In the genomic region with DNA sequence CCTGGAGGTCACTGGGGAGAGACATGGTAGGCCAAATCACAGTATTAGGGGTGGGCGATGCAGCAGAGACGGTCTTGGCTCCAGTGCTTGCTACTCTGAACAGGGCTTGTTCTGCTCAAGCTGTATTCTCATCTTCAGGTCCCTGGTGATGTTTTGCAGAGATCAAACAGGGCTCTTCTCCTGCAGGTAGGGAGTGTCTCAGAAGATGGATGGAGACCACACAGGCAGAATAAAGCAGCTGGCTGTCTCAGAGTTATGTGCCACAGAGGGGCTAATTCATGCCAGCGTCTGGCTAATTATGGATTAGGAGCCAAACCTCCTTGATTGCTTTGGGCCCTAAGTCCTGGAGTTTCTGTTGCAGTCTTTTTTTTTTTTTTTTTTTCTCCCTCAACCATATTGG, we compare ENCODE assay signal across 19 mouse cellular contexts.
A peak's percentile ranks its signal among the peaks of the same experiment; 100 is the strongest.
DNase-seq lines count a peak whose midpoint lies in the region; ATAC-seq lines count a peak whose summit lies in the region.
"Had no signal": no experiment of that assay in that cellular context is flagged by ENCODE, and none has a peak within 500 bp of the region (broad histone marks: within the 10 kb centered on the region; RNA-seq: fewer than 3 reads in every experiment).

No protein-coding gene starts in this region.

- H3K4me1 ChIP-seq in hindbrain, embryonic 16.5 days (ENCODE audit: control insufficient read depth, insufficient read depth, low read depth, low read length) = no peaks in the 10 kb centered on the region
- no peaks in the 10 kb centered on the region for H3K4me1 ChIP-seq in hindbrain, embryonic 10.5 days (replicated peaks)
- H3K4me1 ChIP-seq in midbrain, embryonic 16.5 days (ENCODE audit: control insufficient read depth, insufficient read depth, low read length) = no peaks in the 10 kb centered on the region
- no peaks in the 10 kb centered on the region for H3K4me1 ChIP-seq in midbrain, embryonic 15.5 days
- peaks cover 4% of the 10 kb centered on the region for H3K4me1 ChIP-seq in neural tube, embryonic 15.5 days
- H3K4me1 ChIP-seq: embryonic facial prominence, embryonic 12.5 days; forebrain, embryonic 15.5 days; heart, embryonic 10.5 days; heart, embryonic 15.5 days; intestine, embryonic 15.5 days had no signal

- no peak for DNase-seq in hindbrain, embryonic 10.5 days (ENCODE audit: low spot score)
- DNase-seq in retina, postnatal 1 day = peak; percentile 4
- no peak for DNase-seq in heart, adult 8-10 months (ENCODE audit: low spot score)
- DNase-seq: adrenal gland, adult 2 months; adrenal gland, postnatal 25 days; cerebellum, adult 2 months; cerebellum, postnatal 25 days; gastrocnemius, postnatal 36 days; heart, adult 11 months; heart, postnatal 14 days had no signal

- H3K4me2 ChIP-seq in hindbrain, embryonic 16.5 days (ENCODE audit: low read length) = no peak overlapping the region
- no peak overlapping the region for H3K4me2 ChIP-seq in midbrain, embryonic 16.5 days (ENCODE audit: low read length)
- H3K4me2 ChIP-seq in midbrain, embryonic 15.5 days = no peak overlapping the region
- no peak overlapping the region for H3K4me2 ChIP-seq in neural tube, embryonic 15.5 days
- H3K4me2 ChIP-seq: embryonic facial prominence, embryonic 12.5 days; forebrain, embryonic 15.5 days; heart, embryonic 15.5 days; intestine, embryonic 15.5 days had no signal

- no peaks in the 10 kb centered on the region for H3K27me3 ChIP-seq in hindbrain, embryonic 16.5 days (replicated peaks; ENCODE audit: control insufficient read depth, insufficient read depth, low read length)
- no peaks in the 10 kb centered on the region for H3K27me3 ChIP-seq in hindbrain, embryonic 10.5 days (ENCODE audit: insufficient read depth, poor library complexity, severe bottlenecking)
- H3K27me3 ChIP-seq in midbrain, embryonic 16.5 days (ENCODE audit: control insufficient read depth, insufficient read depth, low read depth, low read length) = no peaks in the 10 kb centered on the region
- no peaks in the 10 kb centered on the region for H3K27me3 ChIP-seq in midbrain, embryonic 15.5 days (replicated peaks)
- no peaks in the 10 kb centered on the region for H3K27me3 ChIP-seq in neural tube, embryonic 15.5 days (replicated peaks)
- H3K27me3 ChIP-seq: embryonic facial prominence, embryonic 12.5 days; forebrain, embryonic 15.5 days; heart, embryonic 15.5 days; intestine, embryonic 15.5 days had no signal

- H3K36me3 ChIP-seq in hindbrain, embryonic 16.5 days (ENCODE audit: control insufficient read depth, insufficient read depth, low read length) = no peaks in the 10 kb centered on the region
- H3K36me3 ChIP-seq in hindbrain, embryonic 10.5 days = no peaks in the 10 kb centered on the region
- H3K36me3 ChIP-seq in midbrain, embryonic 16.5 days (ENCODE audit: control insufficient read depth, insufficient read depth, low read length) = no peaks in the 10 kb centered on the region
- H3K36me3 ChIP-seq in midbrain, embryonic 15.5 days (replicated peaks) = no peaks in the 10 kb centered on the region
- H3K36me3 ChIP-seq in neural tube, embryonic 15.5 days = no peaks in the 10 kb centered on the region
- H3K36me3 ChIP-seq: embryonic facial prominence, embryonic 12.5 days; forebrain, embryonic 15.5 days; heart, embryonic 10.5 days; heart, embryonic 15.5 days; intestine, embryonic 15.5 days had no signal

- 53% methylated on average over 3 of the region's 3 CpGs for whole genome bisulfite sequencing in hindbrain, embryonic 16.5 days
- WGBS in hindbrain, embryonic 10.5 days = 78% methylated on average over 3 of the region's 3 CpGs
- 57% methylated on average over 3 of the region's 3 CpGs for WGBS in midbrain, embryonic 16.5 days
- WGBS in midbrain, embryonic 15.5 days = 71% methylated on average over 3 of the region's 3 CpGs
- 61% methylated on average over 3 of the region's 3 CpGs for WGBS in neural tube, embryonic 15.5 days

- no peaks in the 10 kb centered on the region for H3K9me3 ChIP-seq in hindbrain, embryonic 16.5 days (ENCODE audit: control insufficient read depth, low read length)
- no peaks in the 10 kb centered on the region for H3K9me3 ChIP-seq in hindbrain, embryonic 10.5 days
- no peaks in the 10 kb centered on the region for H3K9me3 ChIP-seq in midbrain, embryonic 16.5 days (replicated peaks; ENCODE audit: control insufficient read depth, low read length, poor library complexity, severe bottlenecking)
- no peaks in the 10 kb centered on the region for H3K9me3 ChIP-seq in midbrain, embryonic 15.5 days
- no peaks in the 10 kb centered on the region for H3K9me3 ChIP-seq in neural tube, embryonic 15.5 days (replicated peaks)
- H3K9me3 ChIP-seq: embryonic facial prominence, embryonic 12.5 days; forebrain, embryonic 15.5 days; heart, embryonic 10.5 days; heart, embryonic 15.5 days; intestine, embryonic 15.5 days had no signal

- H3K27ac ChIP-seq in hindbrain, embryonic 16.5 days (ENCODE audit: low read depth, low read length) = no peak overlapping the region
- H3K27ac ChIP-seq in hindbrain, embryonic 10.5 days = no peak overlapping the region
- H3K27ac ChIP-seq in midbrain, embryonic 16.5 days (ENCODE audit: low read length) = no peak overlapping the region
- H3K27ac ChIP-seq in midbrain, embryonic 15.5 days = no peak overlapping the region
- H3K27ac ChIP-seq in neural tube, embryonic 15.5 days (replicated peaks) = no peak overlapping the region
- H3K27ac ChIP-seq: embryonic facial prominence, embryonic 12.5 days; forebrain, embryonic 15.5 days; heart, embryonic 10.5 days; heart, embryonic 15.5 days; intestine, embryonic 15.5 days had no signal

- no peak overlapping the region for H3K9ac ChIP-seq in hindbrain, embryonic 16.5 days (ENCODE audit: low read depth, low read length)
- H3K9ac ChIP-seq in midbrain, embryonic 16.5 days (ENCODE audit: low read depth, low read length) = no peak overlapping the region
- H3K9ac ChIP-seq in midbrain, embryonic 15.5 days = no peak overlapping the region
- no peak overlapping the region for H3K9ac ChIP-seq in neural tube, embryonic 15.5 days (replicated peaks)
- H3K9ac ChIP-seq: embryonic facial prominence, embryonic 12.5 days; forebrain, embryonic 15.5 days; heart, embryonic 15.5 days; intestine, embryonic 15.5 days had no signal

- no peak overlapping the region for H3K4me3 ChIP-seq in hindbrain, embryonic 16.5 days (ENCODE audit: low read length)
- H3K4me3 ChIP-seq in hindbrain, embryonic 10.5 days = no peak overlapping the region
- no peak overlapping the region for H3K4me3 ChIP-seq in midbrain, embryonic 16.5 days (ENCODE audit: low read depth, low read length)
- H3K4me3 ChIP-seq in midbrain, embryonic 15.5 days = no peak overlapping the region
- no peak overlapping the region for H3K4me3 ChIP-seq in neural tube, embryonic 15.5 days (replicated peaks)
- H3K4me3 ChIP-seq: embryonic facial prominence, embryonic 12.5 days; forebrain, embryonic 15.5 days; heart, embryonic 10.5 days; heart, embryonic 15.5 days; intestine, embryonic 15.5 days had no signal

- peak; percentile 74 for ATAC-seq in hindbrain, embryonic 16.5 days
- ATAC-seq in midbrain, embryonic 16.5 days = peak; percentile 56; the same call in 1 of the 2 replicates
- no peak for ATAC-seq in midbrain, embryonic 15.5 days (replicated peaks)
- ATAC-seq in neural tube, embryonic 15.5 days (ENCODE audit: low FRiP score) = peak; percentile 65
- ATAC-seq: forebrain, embryonic 15.5 days; intestine, embryonic 15.5 days had no signal
